Mouse (Mus musculus) spleen, adult 2 months (tissue): Measurements from ENCODE around the gene Laptm4a.
"Not testable (repeated sequence)": the region's sequence is repeated elsewhere in the genome, so short reads cannot be mapped to it uniquely, and the experiment has no call there.

Experiments
- CTCF ChIP-seq: fragments of 200-500 bp; IDR thresholded peaks from 2 replicates; pipeline ENCODE4 v1.5.1; 2011; ENCODE audit warnings: mild to moderate bottlenecking, inconsistent platforms; ENCODE audit not compliant: insufficient read depth, insufficient read length, insufficient replicate concordance; ENCODE audit errors: extremely low read depth
- POLR2A ChIP-seq: fragments of 200-500 bp; IDR thresholded peaks from 2 replicates; pipeline ENCODE4 v1.6.1; 2011; ENCODE audit warnings: low read depth, low read length, inconsistent platforms

DNA sequence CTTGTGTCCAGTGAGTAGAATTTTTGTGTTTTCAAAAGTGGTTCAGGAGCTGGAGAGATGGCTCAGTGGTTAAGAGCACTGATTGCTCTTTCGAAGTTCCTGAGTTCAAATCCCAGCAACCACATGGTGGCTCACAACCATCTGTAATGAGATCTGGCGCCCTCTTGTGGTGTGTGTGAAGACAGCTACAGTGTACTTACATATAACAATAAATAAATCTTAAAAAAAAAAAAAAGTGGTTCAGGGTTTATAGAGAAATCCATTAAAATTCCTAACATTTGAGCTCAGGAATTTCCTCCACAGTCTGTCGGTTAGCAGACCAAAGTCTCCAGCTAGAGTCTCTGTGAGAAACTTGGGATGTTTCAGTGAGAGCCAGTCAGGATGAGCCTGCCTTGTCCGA lies 14.7 kb downstream of the Laptm4a start:
- TF ChIP-seq CTCF, POLR2A: not testable (repeated sequence)
